Mouse (Mus musculus): Measurements from ENCODE around the gene Igtp. TPM values are rescaled to one million over a fixed set of nuclear protein-coding genes. Genes with fewer than 3 reads are reported as not detected.
"Not testable (repeated sequence)": the region's sequence is repeated elsewhere in the genome, so short reads cannot be mapped to it uniquely, and the experiment has no call there.

Gene Igtp
- total and polyA plus RNA-seq, 2 experiments = 33.0 to 52.9 TPM

DNA sequence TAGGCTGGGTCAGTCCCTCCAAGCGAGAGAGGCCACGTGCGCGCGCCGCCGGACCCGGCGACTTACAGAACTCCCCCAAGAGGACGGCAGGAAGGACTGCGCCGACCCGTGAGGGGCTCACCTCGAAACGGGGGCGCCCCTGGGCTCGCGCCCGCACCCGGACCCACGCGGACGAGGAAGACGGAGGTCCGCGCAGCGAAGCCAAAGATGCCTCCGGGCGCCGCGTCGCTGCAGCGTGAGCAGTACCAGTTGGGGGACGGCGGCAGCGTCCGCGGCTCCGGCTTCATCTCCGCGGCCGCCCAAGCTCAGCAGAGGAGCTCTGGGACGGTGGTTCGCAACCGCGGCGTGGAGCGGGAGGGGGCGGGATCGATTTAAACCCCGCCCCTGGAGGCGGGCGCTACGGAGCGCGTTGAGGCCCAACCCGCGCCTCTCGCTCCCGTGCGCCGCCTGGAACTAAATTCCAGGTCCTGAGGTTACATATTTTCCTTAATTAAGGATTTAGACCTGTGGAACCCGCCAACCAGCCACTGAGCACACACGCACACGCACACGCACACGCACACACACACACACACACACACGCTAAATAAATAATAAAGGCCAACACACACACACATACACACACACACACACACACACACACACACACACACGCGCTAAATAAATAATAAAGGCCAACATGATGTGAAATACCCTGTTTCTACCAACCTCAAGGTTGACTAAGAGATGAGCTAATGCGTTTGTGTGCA is 31.0 kb upstream of the Igtp start, which contains the start of gene Gemin5:
Gemin5 (minus strand) TSS at position 373 of the 749 bp plus-strand sequence.
- Histone ChIP-seq H3K36me3 (ENCODE audit: control insufficient read depth, insufficient read depth, low read length) (peaks cover 15% of the 10 kb centered on the region), H3K4me1 (ENCODE audit: control insufficient read depth, insufficient read depth, low read length) (peaks cover 11% of the 10 kb centered on the region), H3K27ac (replicated peaks; ENCODE audit: insufficient read depth, low read depth, low read length) (peak within 1 kb of the TSS; percentile 61), H3K27me3 (ENCODE audit: control insufficient read depth, insufficient read depth, low read length) (no peaks in the 10 kb centered on the region), H3K9ac (ENCODE audit: low read depth, low read length) (peak within 1 kb of the TSS; percentile 95), H3K79me2 (ENCODE audit: control insufficient read depth, insufficient read depth, low read length) (peaks cover 4% of the 10 kb centered on the region; the same call in 1 of the 2 replicates), H3K4me3 (ENCODE audit: insufficient read depth, low read depth, low read length) (peak within 1 kb of the TSS; percentile 93)
- under 1% methylated on average over 71 of the region's 71 CpGs for WGBS
- peak; percentile 61 for DNase-seq (ENCODE audit: extremely low read depth, low read depth, low spot score)
- TF ChIP-seq POLR2A (IDR thresholded peaks at IDR 0.05; ENCODE audit: extremely low read depth, insufficient read depth, low read length) = peak; percentile 56; the same call in 1 of the 2 replicates
- no peak for TF ChIP-seq CTCF (IDR thresholded peaks at IDR 0.05; ENCODE audit: low read depth, low read length)

DNA sequence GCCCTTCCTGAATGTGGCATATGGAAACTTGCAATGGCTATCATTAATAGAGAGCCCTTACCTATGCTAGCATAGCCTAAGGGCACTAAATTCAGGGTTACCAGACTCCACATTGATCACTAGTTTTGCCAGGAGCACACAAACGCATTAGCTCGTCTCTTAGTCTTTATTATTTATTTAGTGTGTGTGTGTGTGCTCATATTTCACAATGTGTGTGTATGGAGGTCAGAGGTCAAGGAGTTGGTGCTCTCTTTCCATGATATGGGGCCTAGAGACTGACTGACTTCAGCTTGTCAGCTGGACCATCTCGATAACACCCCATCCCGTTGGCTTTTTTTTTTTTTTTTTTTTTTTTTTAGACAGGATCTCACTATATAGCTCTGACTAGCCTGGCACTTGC is 29.7 kb upstream of the Igtp start:
- 12% methylated on average over 4 of the region's 4 CpGs for WGBS
- H3K79me2 ChIP-seq (ENCODE audit: control insufficient read depth, insufficient read depth, low read length) = peaks cover 4% of the 10 kb centered on the region; the same call in 1 of the 2 replicates
- peaks cover 11% of the 10 kb centered on the region for H3K4me1 ChIP-seq (ENCODE audit: control insufficient read depth, insufficient read depth, low read length)
- peak overlapping the region; percentile 46 for H3K27ac ChIP-seq (replicated peaks; ENCODE audit: insufficient read depth, low read depth, low read length)
- no peaks in the 10 kb centered on the region for H3K27me3 ChIP-seq (ENCODE audit: control insufficient read depth, insufficient read depth, low read length)
- H3K9ac ChIP-seq (ENCODE audit: low read depth, low read length) = no peak overlapping the region
- no peak for TF ChIP-seq CTCF (IDR thresholded peaks at IDR 0.05; ENCODE audit: low read depth, low read length)
- no peak for TF ChIP-seq POLR2A (IDR thresholded peaks at IDR 0.05; ENCODE audit: extremely low read depth, insufficient read depth, low read length)
- H3K4me3 ChIP-seq (ENCODE audit: insufficient read depth, low read depth, low read length) = no peak overlapping the region
- DNase-seq (ENCODE audit: extremely low read depth, low read depth, low spot score) = peak; percentile 80
- H3K36me3 ChIP-seq (ENCODE audit: control insufficient read depth, insufficient read depth, low read length) = peaks cover 19% of the 10 kb centered on the region

DNA sequence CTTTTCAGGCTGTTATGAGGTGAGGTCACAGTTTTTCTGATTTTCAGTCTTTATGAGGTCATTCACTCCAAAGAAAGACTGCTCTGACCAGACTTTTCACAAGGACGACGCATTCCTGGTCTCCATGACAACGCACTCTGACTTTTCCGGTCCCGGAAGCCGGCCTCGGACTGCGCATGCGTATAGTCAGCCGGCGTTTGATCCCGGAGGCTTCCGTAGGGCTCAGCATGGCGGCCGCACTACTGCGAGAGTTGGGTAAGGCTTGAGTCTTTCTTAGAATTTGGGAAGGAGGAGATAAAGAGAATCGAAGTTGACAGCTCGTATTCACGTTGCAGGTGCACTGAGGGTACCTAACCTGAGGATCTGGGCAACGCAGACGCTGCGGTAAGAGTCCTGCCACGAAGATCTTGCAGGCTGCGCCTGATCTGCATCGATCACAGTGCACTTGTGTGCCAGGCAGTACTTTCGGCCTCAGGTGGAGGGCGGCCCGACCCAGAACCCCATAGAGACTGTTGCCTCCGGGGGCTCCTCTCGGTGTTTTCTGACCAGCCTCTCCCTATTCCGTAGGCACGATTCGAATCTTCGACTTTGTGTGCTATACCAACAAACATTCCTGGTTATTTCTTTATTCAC is 27.8 kb upstream of the Igtp start, which contains the start of gene Mrpl22:
Mrpl22 (plus strand) TSS at position 203 of the 633 bp plus-strand sequence.
- no peaks in the 10 kb centered on the region for H3K27me3 ChIP-seq (ENCODE audit: control insufficient read depth, insufficient read depth, low read length)
- TF ChIP-seq CTCF (IDR thresholded peaks at IDR 0.05; ENCODE audit: low read depth, low read length) (no peak), POLR2A (IDR thresholded peaks at IDR 0.05; ENCODE audit: extremely low read depth, insufficient read depth, low read length) (peak; percentile 50; the same call in 1 of the 2 replicates)
- H3K9ac ChIP-seq (ENCODE audit: low read depth, low read length) = peak within 1 kb of the TSS; percentile 75
- peaks cover 11% of the 10 kb centered on the region for H3K4me1 ChIP-seq (ENCODE audit: control insufficient read depth, insufficient read depth, low read length)
- peaks cover 4% of the 10 kb centered on the region; the same call in 1 of the 2 replicates for H3K79me2 ChIP-seq (ENCODE audit: control insufficient read depth, insufficient read depth, low read length)
- H3K36me3 ChIP-seq (ENCODE audit: control insufficient read depth, insufficient read depth, low read length) = peaks cover 26% of the 10 kb centered on the region
- WGBS = under 1% methylated on average over 34 of the region's 34 CpGs
- peak within 1 kb of the TSS; percentile 62 for H3K27ac ChIP-seq (replicated peaks; ENCODE audit: insufficient read depth, low read depth, low read length)
- H3K4me3 ChIP-seq (ENCODE audit: insufficient read depth, low read depth, low read length) = peak within 1 kb of the TSS; percentile 68
- DNase-seq (ENCODE audit: extremely low read depth, low read depth, low spot score) = peak; percentile 88

DNA sequence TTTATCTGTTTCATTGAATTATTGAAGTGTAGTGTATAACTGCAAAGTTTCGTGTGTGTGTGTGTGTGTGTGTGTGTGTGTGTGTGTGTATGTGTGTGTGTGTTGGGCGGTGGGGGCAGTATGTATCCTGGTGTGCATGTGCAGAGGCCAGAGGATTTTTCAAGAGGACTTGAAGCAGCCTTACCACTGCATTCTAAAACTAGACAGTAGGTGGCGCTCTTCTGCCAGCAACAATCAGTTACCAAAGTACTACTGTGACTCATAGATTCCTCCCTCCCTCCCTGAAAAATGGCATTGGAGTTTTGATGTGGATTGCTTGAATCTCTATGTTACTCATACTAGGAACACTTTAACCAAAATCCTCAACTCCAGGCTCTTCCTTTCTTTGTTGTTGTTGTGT is 19.8 kb upstream of the Igtp start:
- peaks cover 24% of the 10 kb centered on the region for H3K36me3 ChIP-seq (ENCODE audit: control insufficient read depth, insufficient read depth, low read length)
- 33% methylated on average over 3 of the region's 3 CpGs for WGBS

DNA sequence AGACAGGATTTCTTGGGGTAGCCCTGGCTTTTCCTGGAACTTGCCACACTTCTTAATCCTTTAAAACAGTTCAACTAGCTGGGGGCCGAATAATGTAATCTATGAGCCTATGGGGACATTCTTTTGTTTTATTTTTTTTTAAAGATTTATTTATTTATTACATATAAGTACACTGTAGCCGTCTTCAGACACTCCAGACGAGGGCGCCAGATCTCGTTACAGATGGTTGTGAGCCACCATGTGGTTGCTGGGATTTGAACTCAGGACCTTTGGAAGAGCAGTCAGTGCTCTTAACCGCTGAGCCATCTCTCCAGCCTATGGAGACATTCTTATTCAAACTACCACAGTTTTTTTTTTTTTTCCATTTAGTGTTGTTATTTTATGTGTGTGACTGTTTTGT is 19.4 kb upstream of the Igtp start:
- H3K79me2 ChIP-seq (ENCODE audit: control insufficient read depth, insufficient read depth, low read length); H3K27ac ChIP-seq (replicated peaks; ENCODE audit: insufficient read depth, low read depth, low read length); H3K4me3 ChIP-seq (ENCODE audit: insufficient read depth, low read depth, low read length); DNase-seq (ENCODE audit: extremely low read depth, low read depth, low spot score); H3K27me3 ChIP-seq (ENCODE audit: control insufficient read depth, insufficient read depth, low read length); H3K4me1 ChIP-seq (ENCODE audit: control insufficient read depth, insufficient read depth, low read length); H3K9ac ChIP-seq (ENCODE audit: low read depth, low read length): not testable (repeated sequence)
- H3K36me3 ChIP-seq (ENCODE audit: control insufficient read depth, insufficient read depth, low read length) = peaks cover 22% of the 10 kb centered on the region
- WGBS = 92% methylated on average over 6 of the region's 6 CpGs

More for the DNA sequence above, 19.8 kb upstream of the Igtp start:
- H3K27ac ChIP-seq (replicated peaks; ENCODE audit: insufficient read depth, low read depth, low read length) = no peak overlapping the region
- no peak overlapping the region for H3K4me3 ChIP-seq (ENCODE audit: insufficient read depth, low read depth, low read length)
- peak; percentile 85 for DNase-seq (ENCODE audit: extremely low read depth, low read depth, low spot score)
- TF ChIP-seq POLR2A (IDR thresholded peaks at IDR 0.05; ENCODE audit: extremely low read depth, insufficient read depth, low read length) (no peak), CTCF (IDR thresholded peaks at IDR 0.05; ENCODE audit: low read depth, low read length) (peak; percentile 56)
- H3K27me3 ChIP-seq (ENCODE audit: control insufficient read depth, insufficient read depth, low read length) = no peaks in the 10 kb centered on the region
- no peaks in the 10 kb centered on the region for H3K79me2 ChIP-seq (ENCODE audit: control insufficient read depth, insufficient read depth, low read length)
- H3K9ac ChIP-seq (ENCODE audit: low read depth, low read length) = no peak overlapping the region
- H3K4me1 ChIP-seq (ENCODE audit: control insufficient read depth, insufficient read depth, low read length) = peaks cover 8% of the 10 kb centered on the region

Measured in liver, adult 2 months (tissue).